Mouse (Mus musculus): ENCODE measurements around the gene Ikzf1. TPM values are rescaled to one million over a fixed set of nuclear protein-coding genes. Genes with fewer than 3 reads are reported as not detected.

Gene Ikzf1
- polyA plus RNA-seq, 1 experiment from 2014 or later: 1.9 TPM

GRCm38 (mm10) chr11:11686569-11687051 is 1.8 kb downstream of the Ikzf1 start:
- H3K9me3 ChIP-seq (ENCODE audit: control insufficient read depth, low read length): no peaks in the 10 kb centered on the region
- H3K4me3 ChIP-seq (ENCODE audit: low read depth, low read length): peak overlapping the region; percentile 59; the same call in 1 of the 2 replicates
- H3K27me3 ChIP-seq (ENCODE audit: control insufficient read depth, insufficient read depth, low read length): peaks cover 46% of the 10 kb centered on the region
- H3K27ac ChIP-seq (replicated peaks; ENCODE audit: low read depth, low read length): no peak overlapping the region
- H3K36me3 ChIP-seq (ENCODE audit: control insufficient read depth, insufficient read depth, low read length): no peaks in the 10 kb centered on the region
- no peak overlapping the region for H3K9ac ChIP-seq (ENCODE audit: low read length)
- no peaks in the 10 kb centered on the region for H3K4me1 ChIP-seq (ENCODE audit: control insufficient read depth, insufficient read depth, low read length)
- DNase-seq (ENCODE audit: low spot score) (peak; percentile 49), ATAC-seq (ENCODE audit: insufficient number of reproducible peaks, low FRiP score, low TSS enrichment, low read depth) (no peak)
- WGBS: 15% methylated on average over 16 of the region's 16 CpGs
- H3K4me2 ChIP-seq (ENCODE audit: low read depth, severe bottlenecking): peak overlapping the region; percentile 93; the same call in 1 of the 2 replicates

DNA sequence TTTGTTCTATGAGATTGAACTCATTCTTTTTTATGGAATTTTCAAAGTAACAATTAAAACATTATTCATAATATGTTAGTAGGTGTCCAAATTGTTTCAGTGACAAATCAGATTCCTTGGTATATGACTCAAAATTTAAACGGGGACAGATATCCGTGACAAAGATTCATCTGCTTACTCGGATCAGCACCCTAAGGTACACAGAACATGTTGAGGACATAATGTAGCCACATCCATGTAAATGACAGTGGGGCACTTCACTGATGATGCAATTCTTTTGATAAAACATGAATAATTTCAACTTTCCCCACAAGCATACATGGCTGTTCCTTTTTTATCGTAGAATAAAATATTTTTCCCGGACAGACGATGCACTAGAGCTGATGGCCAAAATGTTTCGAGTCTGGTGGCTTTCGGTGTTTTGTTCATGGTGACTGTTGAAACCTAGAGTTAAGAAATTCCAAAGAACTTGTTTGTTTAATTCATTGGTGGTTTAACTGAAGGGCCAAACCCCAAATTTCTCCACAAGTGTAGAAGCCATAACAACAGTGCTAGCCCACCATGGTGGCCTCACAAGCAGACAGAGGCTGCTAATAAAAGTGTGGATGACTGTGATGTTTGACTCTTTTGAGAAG is 2.9 kb downstream of the Ikzf1 start:
- Histone ChIP-seq H3K36me3 (ENCODE audit: control insufficient read depth, insufficient read depth, low read length) (no peaks in the 10 kb centered on the region), H3K9me3 (ENCODE audit: control insufficient read depth, low read length) (no peaks in the 10 kb centered on the region), H3K4me1 (ENCODE audit: control insufficient read depth, insufficient read depth, low read length) (no peaks in the 10 kb centered on the region), H3K9ac (ENCODE audit: low read length) (no peak overlapping the region), H3K27me3 (ENCODE audit: control insufficient read depth, insufficient read depth, low read length) (peaks cover 44% of the 10 kb centered on the region), H3K27ac (replicated peaks; ENCODE audit: low read depth, low read length) (no peak overlapping the region), H3K4me2 (ENCODE audit: low read depth, severe bottlenecking) (no peak overlapping the region), H3K4me3 (ENCODE audit: low read depth, low read length) (no peak overlapping the region)
- DNase-seq (ENCODE audit: low spot score): no peak
- ATAC-seq (ENCODE audit: insufficient number of reproducible peaks, low FRiP score, low TSS enrichment, low read depth): no peak
- 94% methylated on average over 8 of the region's 8 CpGs for WGBS

DNA sequence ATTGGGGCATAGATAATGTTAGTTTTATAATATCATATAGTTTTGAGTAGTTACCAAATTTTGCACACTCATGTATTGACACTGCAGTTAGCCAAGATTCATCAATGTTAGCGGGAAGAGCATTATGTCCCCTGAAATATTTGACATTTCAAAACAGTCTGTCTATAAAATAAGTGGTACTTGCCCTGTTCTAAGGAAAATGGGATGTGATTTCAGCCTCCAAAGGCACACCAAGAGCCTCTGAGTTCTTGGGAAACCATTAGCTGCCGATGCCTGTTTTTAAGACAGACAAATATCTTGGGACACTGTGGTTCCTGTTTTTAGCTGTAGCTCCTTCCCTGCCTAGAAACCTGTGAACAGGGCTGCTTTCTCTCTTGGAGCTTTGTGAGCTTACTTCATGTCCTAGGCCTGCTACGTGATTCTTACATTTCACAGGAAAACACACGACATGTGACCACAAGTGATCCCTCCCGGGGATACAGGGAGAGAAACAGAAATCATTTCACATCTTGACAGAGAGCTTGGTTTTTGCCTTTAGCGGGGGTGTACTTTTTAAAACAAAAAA is 4.0 kb downstream of the Ikzf1 start:
- Histone ChIP-seq H3K36me3 (ENCODE audit: control insufficient read depth, insufficient read depth, low read length) (no peaks in the 10 kb centered on the region), H3K27ac (replicated peaks; ENCODE audit: low read depth, low read length) (no peak overlapping the region), H3K27me3 (ENCODE audit: control insufficient read depth, insufficient read depth, low read length) (peaks cover 37% of the 10 kb centered on the region), H3K9ac (ENCODE audit: low read length) (no peak overlapping the region), H3K4me3 (ENCODE audit: low read depth, low read length) (no peak overlapping the region), H3K4me2 (ENCODE audit: low read depth, severe bottlenecking) (no peak overlapping the region), H3K9me3 (ENCODE audit: control insufficient read depth, low read length) (no peaks in the 10 kb centered on the region), H3K4me1 (ENCODE audit: control insufficient read depth, insufficient read depth, low read length) (no peaks in the 10 kb centered on the region)
- DNase-seq (ENCODE audit: low spot score) (no peak), ATAC-seq (ENCODE audit: insufficient number of reproducible peaks, low FRiP score, low TSS enrichment, low read depth) (no peak)
- 78% methylated on average over 6 of the region's 6 CpGs for WGBS

DNA sequence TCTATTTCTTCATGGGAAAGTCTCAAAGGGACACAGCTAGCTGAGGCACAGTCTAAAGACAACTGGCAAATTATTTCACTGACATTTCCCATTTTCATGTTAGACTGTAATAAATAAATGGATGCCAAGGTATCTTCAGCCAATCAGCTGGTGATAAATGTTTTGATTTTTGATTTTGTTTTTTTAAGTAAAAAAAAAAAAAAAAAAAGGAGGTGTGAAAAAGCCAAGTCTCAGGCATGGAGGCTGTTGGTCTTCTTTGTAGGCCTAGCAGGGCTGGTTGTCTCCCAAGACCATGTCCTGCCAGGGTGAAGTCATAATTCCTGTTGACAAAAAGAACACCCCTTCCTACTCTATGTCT is 4.9 kb downstream of the Ikzf1 start:
- no peak overlapping the region for H3K9ac ChIP-seq (ENCODE audit: low read length)
- H3K27ac ChIP-seq (replicated peaks; ENCODE audit: low read depth, low read length): no peak overlapping the region
- no peak for ATAC-seq (ENCODE audit: insufficient number of reproducible peaks, low FRiP score, low TSS enrichment, low read depth)

GRCm38 (mm10) chr11:11690059-11690844 is 5.4 kb downstream of the Ikzf1 start:
- no peak overlapping the region for H3K4me2 ChIP-seq (ENCODE audit: low read depth, severe bottlenecking)
- no peak overlapping the region for H3K4me3 ChIP-seq (ENCODE audit: low read depth, low read length)
- H3K4me1 ChIP-seq (ENCODE audit: control insufficient read depth, insufficient read depth, low read length): no peaks in the 10 kb centered on the region
- H3K36me3 ChIP-seq (ENCODE audit: control insufficient read depth, insufficient read depth, low read length): no peaks in the 10 kb centered on the region
- 74% methylated on average over 11 of the region's 11 CpGs for WGBS
- DNase-seq (ENCODE audit: low spot score) (no peak), ATAC-seq (ENCODE audit: insufficient number of reproducible peaks, low FRiP score, low TSS enrichment, low read depth) (no peak)
- no peak overlapping the region for H3K27ac ChIP-seq (replicated peaks; ENCODE audit: low read depth, low read length)
- H3K9ac ChIP-seq (ENCODE audit: low read length): no peak overlapping the region
- H3K9me3 ChIP-seq (ENCODE audit: control insufficient read depth, low read length): no peaks in the 10 kb centered on the region
- peaks cover 23% of the 10 kb centered on the region for H3K27me3 ChIP-seq (ENCODE audit: control insufficient read depth, insufficient read depth, low read length)

More for the DNA sequence above, 4.9 kb downstream of the Ikzf1 start:
- no peak for DNase-seq (ENCODE audit: low spot score)
- H3K9me3 ChIP-seq (ENCODE audit: control insufficient read depth, low read length): no peaks in the 10 kb centered on the region
- no peaks in the 10 kb centered on the region for H3K4me1 ChIP-seq (ENCODE audit: control insufficient read depth, insufficient read depth, low read length)
- H3K36me3 ChIP-seq (ENCODE audit: control insufficient read depth, insufficient read depth, low read length): no peaks in the 10 kb centered on the region
- no peak overlapping the region for H3K4me3 ChIP-seq (ENCODE audit: low read depth, low read length)
- H3K27me3 ChIP-seq (ENCODE audit: control insufficient read depth, insufficient read depth, low read length): peaks cover 28% of the 10 kb centered on the region
- H3K4me2 ChIP-seq (ENCODE audit: low read depth, severe bottlenecking): no peak overlapping the region

DNA sequence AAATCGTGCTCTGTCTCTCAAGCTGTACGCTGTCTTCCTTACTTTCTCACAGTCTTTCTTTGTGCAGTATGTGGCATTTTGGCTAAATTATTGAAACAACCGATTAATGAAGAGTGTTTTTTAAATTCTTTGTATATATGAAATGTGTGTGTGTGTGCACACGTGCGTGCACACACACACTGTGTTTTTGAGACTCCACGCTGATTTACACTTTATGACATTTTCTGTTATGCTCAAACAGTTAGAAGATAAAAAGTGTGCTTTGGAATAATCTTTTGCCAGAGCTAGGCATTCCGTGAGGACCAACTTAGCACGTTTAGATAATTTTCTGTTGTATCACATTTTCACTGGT is 6.0 kb downstream of the Ikzf1 start:
- no peaks in the 10 kb centered on the region for H3K9me3 ChIP-seq (ENCODE audit: control insufficient read depth, low read length)
- ATAC-seq (ENCODE audit: insufficient number of reproducible peaks, low FRiP score, low TSS enrichment, low read depth): no peak
- H3K27ac ChIP-seq (replicated peaks; ENCODE audit: low read depth, low read length): no peak overlapping the region
- 93% methylated on average over 8 of the region's 8 CpGs for WGBS
- H3K27me3 ChIP-seq (ENCODE audit: control insufficient read depth, insufficient read depth, low read length): peaks cover 17% of the 10 kb centered on the region
- no peak for DNase-seq (ENCODE audit: low spot score)
- H3K4me2 ChIP-seq (ENCODE audit: low read depth, severe bottlenecking): no peak overlapping the region
- H3K9ac ChIP-seq (ENCODE audit: low read length): no peak overlapping the region
- no peaks in the 10 kb centered on the region for H3K4me1 ChIP-seq (ENCODE audit: control insufficient read depth, insufficient read depth, low read length)
- no peak overlapping the region for H3K4me3 ChIP-seq (ENCODE audit: low read depth, low read length)
- no peaks in the 10 kb centered on the region for H3K36me3 ChIP-seq (ENCODE audit: control insufficient read depth, insufficient read depth, low read length)

GRCm38 (mm10) chr11:11691324-11692058 is 6.7 kb downstream of the Ikzf1 start:
- no peak overlapping the region for H3K4me3 ChIP-seq (ENCODE audit: low read depth, low read length)
- WGBS: 90% methylated on average over 14 of the region's 14 CpGs
- no peak overlapping the region for H3K27ac ChIP-seq (replicated peaks; ENCODE audit: low read depth, low read length)
- no peaks in the 10 kb centered on the region for H3K36me3 ChIP-seq (ENCODE audit: control insufficient read depth, insufficient read depth, low read length)
- ATAC-seq (ENCODE audit: insufficient number of reproducible peaks, low FRiP score, low TSS enrichment, low read depth): no peak
- H3K27me3 ChIP-seq (ENCODE audit: control insufficient read depth, insufficient read depth, low read length): peaks cover 11% of the 10 kb centered on the region
- H3K9ac ChIP-seq (ENCODE audit: low read length): no peak overlapping the region
- DNase-seq (ENCODE audit: low spot score): no peak
- H3K4me2 ChIP-seq (ENCODE audit: low read depth, severe bottlenecking): no peak overlapping the region
- no peaks in the 10 kb centered on the region for H3K4me1 ChIP-seq (ENCODE audit: control insufficient read depth, insufficient read depth, low read length)
- no peaks in the 10 kb centered on the region for H3K9me3 ChIP-seq (ENCODE audit: control insufficient read depth, low read length)

DNA sequence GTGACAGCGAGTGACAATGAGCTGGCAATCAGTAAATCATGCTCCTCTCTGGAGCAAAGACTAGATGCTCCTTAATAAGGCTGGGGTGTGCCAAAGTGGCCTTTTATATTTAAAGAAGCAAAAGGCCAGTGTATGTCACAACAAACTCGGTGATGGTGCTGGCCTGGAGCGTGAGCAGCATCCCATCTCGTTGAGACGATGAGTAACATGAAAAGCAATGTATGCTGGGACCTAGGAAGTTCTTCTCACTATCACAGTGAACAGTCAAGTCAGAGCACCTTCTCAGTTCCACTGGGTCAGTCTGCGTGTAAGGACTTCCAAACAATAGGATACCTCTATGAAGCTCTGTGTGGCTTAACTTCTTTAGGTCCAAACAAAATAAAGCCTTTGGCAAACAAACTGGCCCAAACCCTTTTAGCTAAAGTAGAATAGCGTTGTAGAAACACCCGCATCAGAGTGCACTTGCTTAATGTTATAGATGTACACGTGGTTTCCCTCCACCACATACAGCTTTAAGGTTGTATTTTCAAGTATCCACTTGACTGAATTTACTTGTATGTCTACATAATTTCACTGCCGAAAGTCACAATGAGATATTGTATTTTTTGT is 7.9 kb downstream of the Ikzf1 start:
- DNase-seq (ENCODE audit: low spot score) (no peak), ATAC-seq (ENCODE audit: insufficient number of reproducible peaks, low FRiP score, low TSS enrichment, low read depth) (no peak)
- Histone ChIP-seq H3K9me3 (ENCODE audit: control insufficient read depth, low read length) (no peaks in the 10 kb centered on the region), H3K4me2 (ENCODE audit: low read depth, severe bottlenecking) (no peak overlapping the region), H3K4me3 (ENCODE audit: low read depth, low read length) (no peak overlapping the region), H3K9ac (ENCODE audit: low read length) (no peak overlapping the region), H3K4me1 (ENCODE audit: control insufficient read depth, insufficient read depth, low read length) (no peaks in the 10 kb centered on the region), H3K27ac (replicated peaks; ENCODE audit: low read depth, low read length) (no peak overlapping the region), H3K27me3 (ENCODE audit: control insufficient read depth, insufficient read depth, low read length) (peaks cover 3% of the 10 kb centered on the region; the same call in 1 of the 2 replicates), H3K36me3 (ENCODE audit: control insufficient read depth, insufficient read depth, low read length) (no peaks in the 10 kb centered on the region)
- WGBS: 94% methylated on average over 10 of the region's 10 CpGs
